Mouse (Mus musculus): Measurements from ENCODE around the gene Plagl2. TPM values are rescaled to one million over a fixed set of nuclear protein-coding genes. Genes with fewer than 3 reads are reported as not detected.

Gene Plagl2
- polyA plus RNA-seq, 1 experiment from 2014 or later = 4.4 TPM

DNA sequence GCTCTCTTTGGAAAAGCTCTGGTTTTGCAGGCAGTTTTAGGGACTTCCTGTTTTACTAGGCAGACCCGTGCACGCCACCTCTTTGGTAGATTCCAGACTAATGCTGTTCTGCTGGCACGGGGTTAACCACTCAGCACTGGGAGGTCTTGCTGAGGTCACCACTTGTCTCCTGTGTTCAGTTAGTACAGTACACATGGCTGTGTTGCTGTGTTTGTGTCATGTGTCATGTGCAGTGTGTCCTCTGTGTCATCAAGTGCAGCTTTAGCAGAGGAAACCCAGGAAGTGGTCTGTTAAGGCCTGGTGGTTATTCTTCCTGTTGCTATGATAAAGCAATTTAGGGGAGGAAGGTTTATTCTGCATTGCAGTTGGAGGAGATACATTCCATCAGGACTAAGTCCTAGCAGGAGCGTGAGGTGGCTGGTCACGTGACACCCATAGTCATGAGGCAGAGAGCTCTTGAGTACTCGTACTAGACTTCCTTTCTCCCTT, 26.4 kb downstream of the Plagl2 start:
- Histone ChIP-seq H3K27ac (replicated peaks) (no peak overlapping the region), H3K4me3 (replicated peaks) (no peak overlapping the region), H3K9ac (replicated peaks) (no peak overlapping the region), H3K4me2 (no peak overlapping the region), H3K27me3 (replicated peaks) (no peaks in the 10 kb centered on the region), H3K9me3 (replicated peaks) (no peaks in the 10 kb centered on the region), H3K36me3 (peaks cover 8% of the 10 kb centered on the region), H3K4me1 (no peaks in the 10 kb centered on the region)
- 83% methylated on average over 6 of the region's 6 CpGs for WGBS
- no peak for ATAC-seq (ENCODE audit: low FRiP score)

- Histone ChIP-seq H3K27me3 (replicated peaks) (no peaks in the 10 kb centered on the region), H3K9ac (replicated peaks) (no peak overlapping the region), H3K36me3 (peaks cover 21% of the 10 kb centered on the region), H3K27ac (replicated peaks) (no peak overlapping the region), H3K4me1 (no peaks in the 10 kb centered on the region), H3K9me3 (replicated peaks) (no peaks in the 10 kb centered on the region), H3K4me2 (no peak overlapping the region), H3K4me3 (replicated peaks) (no peak overlapping the region)
- ATAC-seq (ENCODE audit: low FRiP score) = no peak
- WGBS = 91% methylated on average over 4 of the region's 4 CpGs
Measured at GRCm38 (mm10) chr2:153213351-153213750, 27.9 kb downstream of the Plagl2 start.

GRCm38 (mm10) chr2:153211451-153211850, 29.8 kb downstream of the Plagl2 start:
- H3K4me1 ChIP-seq = no peaks in the 10 kb centered on the region
- ATAC-seq (ENCODE audit: low FRiP score) = no peak
- peaks cover 37% of the 10 kb centered on the region for H3K36me3 ChIP-seq
- H3K9ac ChIP-seq (replicated peaks) = no peak overlapping the region
- H3K27ac ChIP-seq (replicated peaks) = no peak overlapping the region
- H3K4me2 ChIP-seq = no peak overlapping the region
- no peaks in the 10 kb centered on the region for H3K27me3 ChIP-seq (replicated peaks)
- H3K4me3 ChIP-seq (replicated peaks) = no peak overlapping the region
- H3K9me3 ChIP-seq (replicated peaks) = no peaks in the 10 kb centered on the region
- WGBS = 91% methylated on average over 5 of the region's 5 CpGs

DNA sequence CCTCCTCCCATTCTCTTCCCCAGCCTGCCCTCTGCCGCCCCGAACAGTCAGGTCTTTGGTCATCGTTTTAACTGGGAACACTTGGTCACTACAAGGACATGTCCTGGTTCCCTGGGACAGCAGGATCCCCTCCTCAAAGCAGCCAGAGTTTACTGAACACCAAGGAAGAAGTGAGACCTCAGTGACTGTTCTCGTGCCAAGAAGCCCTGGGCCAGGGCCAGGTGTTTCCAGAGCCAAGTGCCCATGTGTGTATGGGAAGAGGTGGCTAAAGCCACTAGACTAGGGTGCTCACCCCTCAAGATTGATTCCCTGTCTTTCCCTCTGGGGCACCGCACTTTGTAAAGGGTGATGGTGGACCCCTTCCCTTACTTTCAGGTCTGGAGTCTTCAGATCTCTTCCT, 31.9 kb downstream of the Plagl2 start:
- WGBS = 81% methylated on average over 5 of the region's 5 CpGs
- Histone ChIP-seq H3K4me3 (replicated peaks) (no peak overlapping the region), H3K4me1 (no peaks in the 10 kb centered on the region), H3K4me2 (no peak overlapping the region), H3K27me3 (replicated peaks) (no peaks in the 10 kb centered on the region), H3K9me3 (replicated peaks) (no peaks in the 10 kb centered on the region), H3K27ac (replicated peaks) (no peak overlapping the region), H3K36me3 (peaks cover 58% of the 10 kb centered on the region), H3K9ac (replicated peaks) (no peak overlapping the region)
- ATAC-seq (ENCODE audit: low FRiP score) = no peak

DNA sequence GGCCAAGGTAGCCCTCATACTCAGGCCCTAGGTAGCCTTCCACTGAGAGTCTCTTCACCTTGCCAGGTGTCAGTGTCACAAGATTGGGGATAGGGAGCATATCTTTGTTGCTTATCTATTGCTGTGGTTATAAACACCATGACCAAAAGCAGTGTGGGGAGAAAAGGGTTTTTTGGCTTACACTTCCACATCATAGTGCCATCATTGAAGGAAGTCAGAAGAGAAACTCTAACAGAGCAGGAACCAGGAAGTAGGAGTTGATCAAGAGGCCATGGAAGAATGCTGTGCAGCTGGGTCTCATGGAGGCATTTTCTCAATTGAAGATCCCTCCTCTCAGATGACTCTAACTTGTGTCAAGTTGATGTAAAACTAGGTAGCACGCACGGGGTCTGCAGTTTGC, 33.1 kb downstream of the Plagl2 start:
- Histone ChIP-seq H3K4me2 (no peak overlapping the region), H3K9me3 (replicated peaks) (no peaks in the 10 kb centered on the region), H3K36me3 (peaks cover 68% of the 10 kb centered on the region), H3K4me1 (no peaks in the 10 kb centered on the region), H3K27me3 (replicated peaks) (no peaks in the 10 kb centered on the region), H3K4me3 (replicated peaks) (no peak overlapping the region), H3K9ac (replicated peaks) (no peak overlapping the region), H3K27ac (replicated peaks) (no peak overlapping the region)
- WGBS = 96% methylated on average over 2 of the region's 2 CpGs
- ATAC-seq (ENCODE audit: low FRiP score) = no peak

DNA sequence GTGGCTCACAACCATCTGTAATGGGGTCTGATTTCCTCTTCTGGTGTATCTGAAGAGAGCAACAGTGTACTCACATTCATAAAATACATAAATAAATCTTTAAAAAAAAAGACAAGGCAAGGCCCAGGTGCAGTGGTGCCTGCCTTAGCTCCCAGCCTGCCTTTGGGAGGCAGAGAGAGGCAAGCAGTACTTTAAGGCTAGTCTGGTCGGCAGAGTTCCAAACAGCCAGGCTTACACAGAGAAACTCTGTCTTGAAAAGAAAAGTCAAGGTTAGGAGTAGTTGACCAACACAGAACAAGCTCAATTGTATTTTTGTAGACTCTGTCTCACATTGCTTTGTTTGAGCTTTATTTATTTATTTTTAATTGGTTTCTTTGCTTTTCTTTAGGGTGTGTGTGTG, 38.5 kb downstream of the Plagl2 start:
- Histone ChIP-seq H3K27ac (replicated peaks) (no peak overlapping the region), H3K27me3 (replicated peaks) (no peaks in the 10 kb centered on the region), H3K4me2 (no peak overlapping the region), H3K36me3 (peaks cover 78% of the 10 kb centered on the region), H3K4me3 (replicated peaks) (no peak overlapping the region), H3K4me1 (no peaks in the 10 kb centered on the region), H3K9ac (replicated peaks) (no peak overlapping the region), H3K9me3 (replicated peaks) (no peaks in the 10 kb centered on the region)
- 47% methylated on average over 1 of the region's 1 CpGs for WGBS
- no peak for ATAC-seq (ENCODE audit: low FRiP score)

DNA sequence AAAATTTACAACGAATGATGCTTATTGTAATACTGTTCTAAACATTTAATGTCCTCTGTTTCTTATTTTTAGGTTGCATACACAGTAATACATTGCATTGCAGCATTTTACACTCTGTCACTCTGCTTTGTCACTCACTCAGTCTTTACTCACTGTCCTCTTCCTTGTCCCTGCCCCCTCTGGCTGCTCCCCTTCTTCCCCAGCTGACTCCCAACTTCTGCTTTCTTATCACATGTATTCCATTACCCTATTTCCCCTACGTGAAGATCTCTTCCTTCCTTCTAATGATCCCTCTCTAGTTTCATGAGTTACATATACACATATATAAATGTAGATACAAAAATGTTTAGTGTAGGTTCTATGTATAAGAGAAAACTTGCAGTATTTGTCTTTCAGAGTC, 42.1 kb downstream of the Plagl2 start:
- ATAC-seq (ENCODE audit: low FRiP score) = no peak
- H3K27ac ChIP-seq (replicated peaks) = no peak overlapping the region
- H3K36me3 ChIP-seq = peaks cover 71% of the 10 kb centered on the region

GRCm38 (mm10) chr2:153198485-153198884, 42.7 kb downstream of the Plagl2 start:
- no peaks in the 10 kb centered on the region for H3K9me3 ChIP-seq (replicated peaks)
- peaks cover 67% of the 10 kb centered on the region for H3K36me3 ChIP-seq
- H3K4me2 ChIP-seq = no peak overlapping the region
- WGBS = 86% methylated on average over 5 of the region's 5 CpGs
- no peak overlapping the region for H3K9ac ChIP-seq (replicated peaks)
- ATAC-seq (ENCODE audit: low FRiP score) = no peak
- H3K4me3 ChIP-seq (replicated peaks) = no peak overlapping the region
- no peak overlapping the region for H3K27ac ChIP-seq (replicated peaks)
- no peaks in the 10 kb centered on the region for H3K27me3 ChIP-seq (replicated peaks)
- H3K4me1 ChIP-seq = no peaks in the 10 kb centered on the region

More for the DNA sequence above, 42.1 kb downstream of the Plagl2 start:
- no peaks in the 10 kb centered on the region for H3K4me1 ChIP-seq
- WGBS = 89% methylated on average over 2 of the region's 2 CpGs
- H3K4me2 ChIP-seq = no peak overlapping the region
- no peaks in the 10 kb centered on the region for H3K27me3 ChIP-seq (replicated peaks)
- H3K9me3 ChIP-seq (replicated peaks) = no peaks in the 10 kb centered on the region
- no peak overlapping the region for H3K4me3 ChIP-seq (replicated peaks)
- H3K9ac ChIP-seq (replicated peaks) = no peak overlapping the region

DNA sequence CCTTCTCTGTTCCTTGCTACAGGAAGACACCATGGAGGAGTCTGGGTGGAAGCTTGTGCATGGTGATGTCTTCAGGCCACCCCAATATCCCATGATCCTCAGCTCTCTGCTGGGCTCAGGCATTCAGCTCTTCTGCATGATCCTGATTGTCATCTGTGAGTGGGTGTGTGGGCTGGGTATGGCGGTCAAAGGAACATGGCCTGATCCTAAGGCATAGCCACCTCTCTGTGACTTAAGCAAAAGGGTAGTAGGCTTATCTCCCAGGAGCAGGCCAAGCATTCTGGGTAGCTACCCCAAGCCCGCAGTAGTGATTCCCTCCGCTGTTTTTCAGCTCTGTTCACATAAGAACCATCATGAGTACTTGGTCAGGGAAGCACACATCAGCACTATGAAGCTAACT, 47.0 kb downstream of the Plagl2 start:
- H3K4me3 ChIP-seq (replicated peaks) = no peak overlapping the region
- no peaks in the 10 kb centered on the region for H3K4me1 ChIP-seq
- H3K9ac ChIP-seq (replicated peaks) = no peak overlapping the region
- no peak overlapping the region for H3K4me2 ChIP-seq
- peaks cover 79% of the 10 kb centered on the region for H3K36me3 ChIP-seq
- no peaks in the 10 kb centered on the region for H3K27me3 ChIP-seq (replicated peaks)
- WGBS = 97% methylated on average over 3 of the region's 3 CpGs
- ATAC-seq (ENCODE audit: low FRiP score) = no peak
- no peaks in the 10 kb centered on the region for H3K9me3 ChIP-seq (replicated peaks)
- no peak overlapping the region for H3K27ac ChIP-seq (replicated peaks)

GRCm38 (mm10) chr2:153191242-153191641, 50.0 kb downstream of the Plagl2 start:
- H3K27ac ChIP-seq (replicated peaks) = no peak overlapping the region
- peaks cover 88% of the 10 kb centered on the region for H3K36me3 ChIP-seq
- H3K4me3 ChIP-seq (replicated peaks) = no peak overlapping the region
- no peak for ATAC-seq (ENCODE audit: low FRiP score)
- H3K9me3 ChIP-seq (replicated peaks) = no peaks in the 10 kb centered on the region
- H3K9ac ChIP-seq (replicated peaks) = no peak overlapping the region
- no peak overlapping the region for H3K4me2 ChIP-seq
- H3K4me1 ChIP-seq = no peaks in the 10 kb centered on the region
- 91% methylated on average over 2 of the region's 2 CpGs for WGBS
- no peaks in the 10 kb centered on the region for H3K27me3 ChIP-seq (replicated peaks)

- no peak overlapping the region for H3K4me2 ChIP-seq
- 94% methylated on average over 2 of the region's 2 CpGs for WGBS
- no peak for ATAC-seq (ENCODE audit: low FRiP score)
- H3K9me3 ChIP-seq (replicated peaks) = no peaks in the 10 kb centered on the region
- H3K9ac ChIP-seq (replicated peaks) = no peak overlapping the region
- no peak overlapping the region for H3K4me3 ChIP-seq (replicated peaks)
- no peaks in the 10 kb centered on the region for H3K27me3 ChIP-seq (replicated peaks)
- no peaks in the 10 kb centered on the region for H3K4me1 ChIP-seq
- H3K36me3 ChIP-seq = peaks cover 94% of the 10 kb centered on the region
- H3K27ac ChIP-seq (replicated peaks) = no peak overlapping the region
Measured at GRCm38 (mm10) chr2:153187848-153188247, 53.4 kb downstream of the Plagl2 start.

GRCm38 (mm10) chr2:153186176-153186591, 55.0 kb downstream of the Plagl2 start:
- no peaks in the 10 kb centered on the region for H3K4me1 ChIP-seq
- peaks cover 92% of the 10 kb centered on the region for H3K36me3 ChIP-seq
- no peak overlapping the region for H3K9ac ChIP-seq (replicated peaks)
- no peaks in the 10 kb centered on the region for H3K9me3 ChIP-seq (replicated peaks)
- H3K4me2 ChIP-seq = no peak overlapping the region
- 85% methylated on average over 2 of the region's 2 CpGs for WGBS
- ATAC-seq (ENCODE audit: low FRiP score) = no peak
- H3K27ac ChIP-seq (replicated peaks) = no peak overlapping the region
- H3K27me3 ChIP-seq (replicated peaks) = no peaks in the 10 kb centered on the region
- no peak overlapping the region for H3K4me3 ChIP-seq (replicated peaks)

- H3K4me1 ChIP-seq = no peaks in the 10 kb centered on the region
- H3K27ac ChIP-seq (replicated peaks) = no peak overlapping the region
- H3K9ac ChIP-seq (replicated peaks) = no peak overlapping the region
- peaks cover 50% of the 10 kb centered on the region for H3K36me3 ChIP-seq
- H3K4me2 ChIP-seq = no peak overlapping the region
- no peaks in the 10 kb centered on the region for H3K27me3 ChIP-seq (replicated peaks)
- H3K9me3 ChIP-seq (replicated peaks) = no peaks in the 10 kb centered on the region
- 75% methylated on average over 3 of the region's 3 CpGs for WGBS
- ATAC-seq (ENCODE audit: low FRiP score) = no peak
- no peak overlapping the region for H3K4me3 ChIP-seq (replicated peaks)
Measured at GRCm38 (mm10) chr2:153179961-153180360, 61.3 kb downstream of the Plagl2 start.

All from neural tube, embryonic 15.5 days (tissue).